In the genomic region with DNA sequence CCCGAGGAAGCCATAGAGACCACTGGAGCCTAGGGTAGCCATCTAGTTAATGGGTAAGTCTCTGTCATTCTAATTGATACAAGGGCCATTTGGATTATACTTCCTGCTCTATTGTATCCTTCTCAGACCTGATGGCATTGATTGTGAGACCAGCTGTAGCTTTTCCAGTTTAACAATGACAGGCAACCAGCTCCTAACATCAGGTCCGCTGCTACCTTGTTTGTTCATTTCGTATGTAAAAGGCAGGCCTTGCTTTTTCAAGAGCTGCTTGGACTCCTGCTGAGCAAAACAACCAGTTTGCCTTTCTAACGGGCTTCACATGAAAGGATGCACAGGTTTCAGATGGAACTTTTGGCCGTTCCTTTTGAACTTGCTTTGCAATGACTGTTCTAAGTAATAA, we compare ENCODE assay signal across 26 mouse cellular contexts.
DNase-seq lines count a peak whose midpoint lies in the region; ATAC-seq and TF ChIP-seq lines count a peak whose summit lies in the region.
"Had no signal": no experiment of that assay in that cellular context is flagged by ENCODE, and none has a peak within 500 bp of the region (broad histone marks: within the 10 kb centered on the region; RNA-seq: fewer than 3 reads in every experiment).

No protein-coding gene starts in this region.

- no peak for ATAC-seq in monocyte, adult 5-6 weeks (replicated peaks; ENCODE audit: insufficient number of reproducible peaks, low FRiP score, low TSS enrichment, poor library complexity, severe bottlenecking)
- ATAC-seq: activated CD4-positive, CD25-positive, alpha-beta regulatory T cell, adult 4 months; CD4-positive, CD25-positive, alpha-beta regulatory T cell, adult 4 months; forebrain, embryonic 14.5 days; forebrain, embryonic 16.5 days had no signal

- in situ Hi-C loops in ES-E14 (cut with MboI; ENCODE audit: low sequenced_read_pairs in 2 of 2, unreplicated experiment in 2 of 2): no loop called here

- no peak overlapping the region for H3K9ac ChIP-seq in ES-E14 (ENCODE audit: insufficient read depth, low read depth, low read length, poor library complexity, severe bottlenecking)
- H3K9ac ChIP-seq: embryonic facial prominence, embryonic 13.5 days; embryonic facial prominence, embryonic 15.5 days; forebrain, embryonic 12.5 days had no signal

- peak overlapping the region; percentile 82; the same call in 1 of the 2 replicates for H3K27ac ChIP-seq in ES-E14 (ENCODE audit: insufficient read depth, low read depth, low read length, poor library complexity, severe bottlenecking)
- H3K27ac ChIP-seq: embryonic facial prominence, embryonic 13.5 days; embryonic facial prominence, embryonic 15.5 days; forebrain, embryonic 10.5 days; forebrain, embryonic 12.5 days had no signal

- H3K36me3 ChIP-seq in ES-E14 (ENCODE audit: control insufficient read depth, insufficient read depth, low read length, poor library complexity, severe bottlenecking): no peaks in the 10 kb centered on the region
- H3K36me3 ChIP-seq: embryonic facial prominence, embryonic 13.5 days; embryonic facial prominence, embryonic 15.5 days; forebrain, embryonic 10.5 days; forebrain, embryonic 12.5 days had no signal

- no peaks in the 10 kb centered on the region for H3K9me3 ChIP-seq in ES-E14 (ENCODE audit: control insufficient read depth, insufficient read depth, low read depth, low read length)
- H3K9me3 ChIP-seq: embryonic facial prominence, embryonic 13.5 days; embryonic facial prominence, embryonic 15.5 days; forebrain, embryonic 10.5 days; forebrain, embryonic 12.5 days had no signal

- H3K4me1 ChIP-seq in ES-E14 (ENCODE audit: control insufficient read depth in 2 of 2, insufficient read depth in 2 of 2, low read length in 2 of 2, poor library complexity in 1 of 2): peaks cover 7 to 8% of the 10 kb centered on the region in 2 experiments
- H3K4me1 ChIP-seq: embryonic facial prominence, embryonic 13.5 days; embryonic facial prominence, embryonic 15.5 days; forebrain, embryonic 10.5 days; forebrain, embryonic 12.5 days had no signal

- DNase-seq in heart, adult 11 months: peak; percentile 23
- no peak for DNase-seq in heart, postnatal 4 days
- DNase-seq in ES-E14 (ENCODE audit: low read depth, low spot score) (peak; percentile 65), WW6 (ENCODE audit: low read depth, low spot score) (peak; percentile 22)
- no peak for DNase-seq in spleen, postnatal 14 days (ENCODE audit: low spot score in 2 of 2)
- DNase-seq in adrenal gland, postnatal 36 days: no peak
- DNase-seq: adrenal gland, adult 8-10 months; adrenal gland, postnatal 14 days; B cell, adult 2 months; cerebellum, adult 11 months; cerebellum, adult 18-20 months; cerebellum, adult 8-10 months; cerebellum, adult 9-11 months; cerebellum, postnatal 14 days; cerebellum, postnatal 36 days; embryo, embryonic 11 days had no signal

- H3K4me3 ChIP-seq in ES-E14 (ENCODE audit: insufficient read depth in 1 of 2, low read depth in 1 of 2, low read length in 2 of 2, poor library complexity in 1 of 2, severe bottlenecking in 1 of 2): no peak overlapping the region
- H3K4me3 ChIP-seq: embryonic facial prominence, embryonic 13.5 days; embryonic facial prominence, embryonic 15.5 days; erythroblast, embryonic 14.5 days; forebrain, embryonic 10.5 days; forebrain, embryonic 12.5 days had no signal

TF ChIP-seq in ES-E14, 5 proteins besides CTCF, POLR2A, EP300 and RAD21:
- TF ChIP-seq MAFK (IDR thresholded peaks at IDR 0.05; ENCODE audit: insufficient read depth, low read depth, low read length) (no peak), HCFC1 (IDR thresholded peaks at IDR 0.05; ENCODE audit: borderline replicate concordance, insufficient read depth, low read length) (no peak), CHD2 (IDR thresholded peaks at IDR 0.05; ENCODE audit: low read depth, low read length) (no peak), ZC3H11A (IDR thresholded peaks at IDR 0.05; ENCODE audit: borderline replicate concordance, low read depth, low read length) (no peak), ZNF384 (IDR thresholded peaks at IDR 0.05; ENCODE audit: low read depth, low read length) (no peak)

Comparison
In these comparisons a context has a peak if more than half of its experiments do, and no peak if none do; other contexts are left out.
1. DNase-seq: peak in heart, adult 11 months (single experiment), ES-E14 (single experiment) and WW6 (single experiment); none in heart, postnatal 4 days (single experiment), spleen, postnatal 14 days (0 of 2) and adrenal gland, postnatal 36 days (0 of 2).